Mouse (Mus musculus): Measurements from ENCODE around the gene Ypel4. TPM values are rescaled to one million over a fixed set of nuclear protein-coding genes. Genes with fewer than 3 reads are reported as not detected.

The Ypel4 gene
- 18.8 and 19.1 TPM in 2 replicates for polyA plus RNA-seq (2015; fragmentation: Nextera tagmentation; extraction: Ambion mirVana)

GRCm38 (mm10) chr2:84733579-84734300, at the start of gene Ypel4:
Ypel4 (plus strand) TSS chr2:84734058.
- H3K4me2 ChIP-seq, result peak within 1 kb of the TSS; percentile 78
- no peaks in the 10 kb centered on the region for H3K27me3 ChIP-seq
- peak within 1 kb of the TSS; percentile 92 for H3K27ac ChIP-seq (replicated peaks)
- H3K9ac ChIP-seq, result peak within 1 kb of the TSS; percentile 89
- peak within 1 kb of the TSS; percentile 64 for H3K4me3 ChIP-seq
- H3K4me1 ChIP-seq (replicated peaks), result peaks cover 55% of the 10 kb centered on the region
- peak; percentile 83 for ATAC-seq (ENCODE audit: low read depth)
- 4% methylated on average over 8 of the region's 8 CpGs for WGBS
- H3K9me3 ChIP-seq, result no peaks in the 10 kb centered on the region
- no peaks in the 10 kb centered on the region for H3K36me3 ChIP-seq

DNA sequence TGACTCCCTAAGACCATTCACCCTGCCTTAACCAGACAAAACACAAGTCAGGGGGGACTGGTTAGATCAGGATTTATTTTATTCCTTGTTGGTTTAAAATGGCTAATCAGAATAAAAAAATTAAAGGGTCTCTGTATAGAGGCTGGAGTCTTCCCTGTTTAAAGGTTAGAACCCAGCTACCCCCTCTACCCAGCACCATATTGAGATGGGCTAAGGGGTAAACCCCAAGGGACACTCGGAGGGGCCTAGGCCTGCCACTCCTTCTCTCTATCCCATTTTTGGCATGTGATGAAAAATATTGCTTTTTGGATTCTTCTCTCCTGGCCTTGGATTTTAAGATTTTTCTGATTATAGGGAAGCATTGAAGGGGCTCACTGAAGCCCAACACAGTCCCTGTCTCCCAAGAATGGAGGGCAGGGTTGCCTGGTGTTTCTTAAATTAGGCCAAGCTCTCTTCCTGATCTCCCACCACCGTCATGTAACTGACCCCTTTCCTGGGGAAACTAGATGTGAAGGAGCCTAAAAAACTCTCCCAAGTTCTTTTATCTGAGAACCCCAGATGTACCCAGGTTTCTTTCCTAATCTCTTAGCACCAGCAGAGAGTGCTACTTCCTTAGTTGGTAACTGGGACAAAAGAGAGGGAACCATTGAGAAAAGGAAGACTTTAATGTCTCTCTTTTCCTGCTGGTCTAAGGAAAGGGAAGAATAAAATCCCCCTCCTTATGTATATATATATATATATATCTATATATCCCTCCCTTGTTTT, 45.6 kb upstream of the Ypel4 start:
- H3K9me3 ChIP-seq, result no peaks in the 10 kb centered on the region
- H3K27ac ChIP-seq (replicated peaks), result no peak overlapping the region
- peaks cover 88% of the 10 kb centered on the region for H3K36me3 ChIP-seq
- H3K4me1 ChIP-seq (replicated peaks), result no peaks in the 10 kb centered on the region
- H3K9ac ChIP-seq, result no peak overlapping the region
- no peak overlapping the region for H3K4me3 ChIP-seq
- ATAC-seq (ENCODE audit: low read depth), result no peak
- H3K27me3 ChIP-seq, result no peaks in the 10 kb centered on the region
- WGBS, result 84% methylated on average over 2 of the region's 2 CpGs
- H3K4me2 ChIP-seq, result no peak overlapping the region

- 91% methylated on average over 12 of the region's 12 CpGs for WGBS
These were observed 43.8 kb upstream of the Ypel4 start for GRCm38 (mm10) chr2:84690050-84690449.

DNA sequence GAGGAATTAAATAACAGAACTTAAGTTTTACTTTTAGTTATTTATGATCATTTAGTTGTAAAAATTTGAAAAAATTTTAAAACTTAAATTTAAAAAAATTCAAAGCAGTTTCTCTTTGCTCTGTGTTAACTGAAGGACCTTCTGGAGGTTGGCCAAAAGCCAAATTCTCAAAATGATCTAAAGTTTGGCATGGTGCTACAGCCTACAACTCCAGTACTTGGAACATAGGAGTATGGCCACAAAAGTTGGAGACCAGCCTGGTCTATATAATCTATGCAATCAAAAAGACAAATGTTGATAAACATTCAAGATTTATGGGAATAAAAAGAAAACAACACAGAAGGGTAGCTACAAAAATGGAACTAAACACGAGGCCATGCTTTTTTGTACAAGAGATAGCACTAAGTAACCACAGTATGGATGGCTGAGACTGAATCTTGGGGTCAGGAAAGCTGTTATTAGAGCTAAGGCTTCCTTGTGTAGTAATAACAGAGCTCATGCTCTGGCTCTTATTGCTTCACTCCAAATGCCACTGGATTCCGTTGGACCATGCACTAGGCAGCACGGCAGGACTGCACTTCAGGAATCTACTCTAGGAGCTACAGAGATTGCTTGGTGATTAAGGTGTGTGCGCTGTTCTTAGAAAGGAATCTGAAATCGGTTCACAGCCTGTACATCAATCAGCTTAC, 38.7 kb upstream of the Ypel4 start:
- no peak for ATAC-seq (ENCODE audit: low read depth)
- no peak overlapping the region for H3K4me2 ChIP-seq
- H3K9me3 ChIP-seq, result no peaks in the 10 kb centered on the region
- H3K4me3 ChIP-seq, result no peak overlapping the region
- 91% methylated on average over 5 of the region's 5 CpGs for WGBS
- H3K36me3 ChIP-seq, result peaks cover 77% of the 10 kb centered on the region
- no peak overlapping the region for H3K9ac ChIP-seq
- H3K27ac ChIP-seq (replicated peaks), result no peak overlapping the region
- no peaks in the 10 kb centered on the region for H3K27me3 ChIP-seq
- H3K4me1 ChIP-seq (replicated peaks), result no peaks in the 10 kb centered on the region

More at GRCm38 (mm10) chr2:84690050-84690449, 43.8 kb upstream of the Ypel4 start:
- Histone ChIP-seq H3K4me2 (no peak overlapping the region), H3K9me3 (no peaks in the 10 kb centered on the region), H3K36me3 (peaks cover 92% of the 10 kb centered on the region), H3K4me3 (no peak overlapping the region), H3K27me3 (no peaks in the 10 kb centered on the region), H3K9ac (no peak overlapping the region), H3K27ac (replicated peaks) (no peak overlapping the region), H3K4me1 (replicated peaks) (no peaks in the 10 kb centered on the region)
- ATAC-seq (ENCODE audit: low read depth), result no peak

DNA sequence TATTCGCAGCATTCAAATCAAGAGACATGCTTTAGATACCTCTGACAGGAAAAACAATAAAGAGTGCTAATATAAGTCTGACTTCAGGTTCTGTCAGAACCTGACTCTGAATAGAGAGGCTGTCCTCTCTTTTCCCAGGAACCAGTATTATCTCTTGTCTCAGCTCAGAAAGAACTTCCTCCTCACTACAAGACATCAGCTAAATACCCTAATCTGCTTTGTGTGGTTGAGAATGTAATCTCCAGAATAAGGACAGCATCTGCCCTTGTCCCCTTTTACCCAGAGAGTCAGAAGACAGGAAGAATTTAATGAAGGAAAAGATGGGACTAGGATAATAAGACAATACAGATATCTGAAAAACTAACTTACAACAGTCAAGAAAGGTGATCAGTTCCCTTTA, 30.4 kb upstream of the Ypel4 start:
- no peak for ATAC-seq (ENCODE audit: low read depth)
- H3K9ac ChIP-seq, result no peak overlapping the region
- 90% methylated on average over 1 of the region's 1 CpGs for WGBS

DNA sequence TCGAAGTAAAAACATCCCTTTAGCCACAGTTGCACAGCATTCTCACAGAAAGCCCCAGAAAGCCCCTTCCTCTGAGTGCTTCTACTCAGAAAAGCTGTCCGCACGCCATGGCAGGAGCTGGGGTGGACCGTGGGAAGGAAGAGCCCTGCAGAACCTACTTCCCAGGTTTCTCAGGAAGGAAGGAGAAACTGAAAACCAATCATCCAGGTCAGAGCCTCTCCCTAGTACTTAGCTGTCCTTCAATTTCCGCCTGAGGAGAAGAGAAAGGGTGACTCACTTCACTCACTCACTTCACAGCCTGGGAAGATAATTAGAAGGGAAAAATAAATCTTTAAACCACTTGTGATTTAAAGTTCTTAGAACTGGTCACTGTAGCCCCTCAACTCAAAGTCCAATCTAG, 29.5 kb upstream of the Ypel4 start:
- 96% methylated on average over 5 of the region's 5 CpGs for WGBS
- Histone ChIP-seq H3K27me3 (no peaks in the 10 kb centered on the region), H3K27ac (replicated peaks) (no peak overlapping the region), H3K9ac (no peak overlapping the region), H3K4me2 (no peak overlapping the region), H3K9me3 (no peaks in the 10 kb centered on the region), H3K4me1 (replicated peaks) (peaks cover 25% of the 10 kb centered on the region), H3K4me3 (no peak overlapping the region), H3K36me3 (peaks cover 50% of the 10 kb centered on the region)
- no peak for ATAC-seq (ENCODE audit: low read depth)

More for the DNA sequence above, 30.4 kb upstream of the Ypel4 start:
- Histone ChIP-seq H3K4me1 (replicated peaks) (peaks cover 17% of the 10 kb centered on the region), H3K4me2 (no peak overlapping the region), H3K27me3 (no peaks in the 10 kb centered on the region), H3K9me3 (no peaks in the 10 kb centered on the region), H3K27ac (replicated peaks) (no peak overlapping the region), H3K36me3 (peaks cover 56% of the 10 kb centered on the region), H3K4me3 (no peak overlapping the region)

GRCm38 (mm10) chr2:84705295-84705694, 28.6 kb upstream of the Ypel4 start:
- Histone ChIP-seq H3K9me3 (no peaks in the 10 kb centered on the region), H3K4me3 (no peak overlapping the region), H3K4me1 (replicated peaks) (peaks cover 33% of the 10 kb centered on the region), H3K36me3 (peaks cover 51% of the 10 kb centered on the region), H3K27me3 (no peaks in the 10 kb centered on the region), H3K4me2 (no peak overlapping the region), H3K9ac (no peak overlapping the region), H3K27ac (replicated peaks) (no peak overlapping the region)
- 92% methylated on average over 1 of the region's 1 CpGs for WGBS
- ATAC-seq (ENCODE audit: low read depth), result no peak

GRCm38 (mm10) chr2:84707523-84707922, 26.3 kb upstream of the Ypel4 start:
- WGBS, result 13% methylated on average over 1 of the region's 1 CpGs
- Histone ChIP-seq H3K9me3 (no peaks in the 10 kb centered on the region), H3K4me2 (no peak overlapping the region), H3K27me3 (no peaks in the 10 kb centered on the region), H3K9ac (no peak overlapping the region), H3K36me3 (peaks cover 50% of the 10 kb centered on the region), H3K4me1 (replicated peaks) (peaks cover 43% of the 10 kb centered on the region), H3K27ac (replicated peaks) (0 out of 2 replicates have a peak overlapping the region, but pooled peaks have one; percentile 18), H3K4me3 (no peak overlapping the region)
- ATAC-seq (ENCODE audit: low read depth), result no peak

DNA sequence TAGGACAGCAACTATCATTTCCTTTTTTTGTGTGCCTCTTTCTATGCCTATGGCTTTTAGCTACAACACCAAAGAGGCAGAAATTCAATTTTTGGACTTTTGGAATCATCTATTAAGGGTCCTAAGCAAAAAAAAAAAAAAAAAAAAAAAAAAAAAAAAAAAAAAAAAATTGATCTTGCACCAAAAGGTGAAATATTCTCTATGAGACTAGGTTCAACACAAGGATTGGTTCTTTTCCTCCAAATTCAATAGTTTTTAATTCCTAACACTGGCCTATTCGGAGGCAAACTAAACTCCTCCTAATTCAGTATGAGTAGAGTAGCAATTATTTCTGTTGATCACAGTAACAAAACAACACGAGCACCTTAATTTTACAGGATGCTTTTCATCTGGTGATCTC, 22.0 kb upstream of the Ypel4 start:
- no peak overlapping the region for H3K27ac ChIP-seq (replicated peaks)
- H3K36me3 ChIP-seq, result peaks cover 21% of the 10 kb centered on the region
- H3K27me3 ChIP-seq, result no peaks in the 10 kb centered on the region
- WGBS, result 95% methylated on average over 2 of the region's 2 CpGs
- ATAC-seq (ENCODE audit: low read depth), result no peak
- no peak overlapping the region for H3K9ac ChIP-seq
- no peak overlapping the region for H3K4me2 ChIP-seq
- peaks cover 67% of the 10 kb centered on the region for H3K4me1 ChIP-seq (replicated peaks)
- H3K4me3 ChIP-seq, result no peak overlapping the region
- H3K9me3 ChIP-seq, result no peaks in the 10 kb centered on the region

GRCm38 (mm10) chr2:84714422-84714810, 19.4 kb upstream of the Ypel4 start:
- peak overlapping the region; percentile 93 for H3K4me3 ChIP-seq
- peak; percentile 34 for ATAC-seq (ENCODE audit: low read depth)
- H3K4me1 ChIP-seq (replicated peaks), result peaks cover 43% of the 10 kb centered on the region
- under 1% methylated on average over 25 of the region's 26 CpGs for WGBS
- no peaks in the 10 kb centered on the region for H3K9me3 ChIP-seq
- peak overlapping the region; percentile 98 for H3K9ac ChIP-seq
- H3K4me2 ChIP-seq, result peak overlapping the region; percentile 63
- H3K27me3 ChIP-seq, result no peaks in the 10 kb centered on the region
- peak overlapping the region; percentile 96 for H3K27ac ChIP-seq (replicated peaks)
- H3K36me3 ChIP-seq, result peaks cover 16% of the 10 kb centered on the region

DNA sequence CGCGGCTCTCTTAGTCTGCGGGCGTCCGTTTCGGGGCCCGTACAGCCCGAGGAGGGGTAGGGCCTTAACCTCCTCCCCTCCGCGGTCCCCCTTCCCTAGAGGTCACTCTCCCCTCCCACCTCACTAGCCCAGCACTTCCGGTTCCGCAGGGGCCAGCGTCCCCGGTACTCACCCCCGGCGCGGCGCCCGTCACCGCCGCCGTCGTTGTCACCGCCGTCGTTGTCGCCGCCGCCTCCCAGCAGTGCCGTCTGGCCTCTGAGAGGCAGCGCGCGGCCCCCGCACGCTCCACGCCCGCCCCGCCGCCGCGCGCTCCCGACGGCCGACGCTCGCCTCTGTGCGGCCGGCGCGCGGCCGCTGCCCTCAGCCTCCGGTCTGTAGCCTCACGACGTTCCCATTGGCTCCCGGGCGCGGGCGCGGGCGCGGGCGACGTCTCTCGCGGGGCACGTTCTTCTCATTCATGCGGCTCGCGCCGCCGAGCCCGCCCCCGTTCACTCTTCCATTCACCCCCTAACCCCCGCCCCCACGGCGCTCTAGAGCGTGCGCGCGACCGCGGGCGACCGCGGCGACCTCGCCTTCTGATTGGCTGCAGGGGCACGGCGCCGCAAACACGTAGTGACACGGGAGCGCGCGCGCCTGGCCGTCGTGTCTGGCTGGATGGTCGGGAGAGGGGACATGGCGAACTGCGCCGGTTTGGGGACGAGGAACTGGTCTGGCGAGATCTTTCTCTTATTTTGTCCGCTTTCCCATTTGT, 18.9 kb upstream of the Ypel4 start, which contains the start of gene Zdhhc5:
Gene Zdhhc5 (minus strand): TSS at position 370 of the 751 bp plus-strand sequence.
- H3K36me3 ChIP-seq, result peaks cover 11% of the 10 kb centered on the region
- peak within 1 kb of the TSS; percentile 98 for H3K9ac ChIP-seq
- H3K4me1 ChIP-seq (replicated peaks), result peaks cover 39% of the 10 kb centered on the region
- H3K4me3 ChIP-seq, result peak within 1 kb of the TSS; percentile 93
- H3K27ac ChIP-seq (replicated peaks), result peak within 1 kb of the TSS; percentile 96
- peak within 1 kb of the TSS; percentile 63 for H3K4me2 ChIP-seq
- under 1% methylated on average over 107 of the region's 107 CpGs for WGBS
- ATAC-seq (ENCODE audit: low read depth), result peak; percentile 98
- no peaks in the 10 kb centered on the region for H3K9me3 ChIP-seq
- no peaks in the 10 kb centered on the region for H3K27me3 ChIP-seq

Measured in neural tube, embryonic 13.5 days (tissue).